Comparison of ENCODE assay signal across 13 mouse cellular contexts in genomic region chr8:127076511-127076910, GRCm38 (mm10). TPM values are rescaled to one million over a fixed set of nuclear protein-coding genes. Genes with fewer than 3 reads are reported as not detected.
A peak's percentile ranks its signal among the peaks of the same experiment; 100 is the strongest.
DNase-seq lines count a peak whose midpoint lies in the region; ATAC-seq lines count a peak whose summit lies in the region.
"Had no signal": no experiment of that assay in that cellular context is flagged by ENCODE, and none has a peak within 500 bp of the region (broad histone marks: within the 10 kb centered on the region; RNA-seq: fewer than 3 reads in every experiment).

No protein-coding gene starts in this region.

- peak overlapping the region; percentile 28 for H3K4me3 ChIP-seq in intestine, embryonic 15.5 days (replicated peaks)
- no peak overlapping the region for H3K4me3 ChIP-seq in forebrain, embryonic 12.5 days (replicated peaks)
- no peak overlapping the region for H3K4me3 ChIP-seq in limb, embryonic 10.5 days
- H3K4me3 ChIP-seq: erythroblast, embryonic 14.5 days; hindbrain, embryonic 13.5 days; limb, embryonic 15.5 days; myocyte had no signal

- DNase-seq in kidney, adult 18-20 months, result peak; percentile 81
- DNase-seq in large intestine, adult 2 months (ENCODE audit: low read depth, low spot score), result peak; percentile 67
- DNase-seq in lung, postnatal 10 days, result peak; percentile 51
- DNase-seq in limb, embryonic 10.5 days (ENCODE audit: low spot score), result no peak
- no peak for DNase-seq in layer of hippocampus, postnatal 36 days
- DNase-seq: cerebellum, postnatal 25 days; thymus, postnatal 14 days had no signal

- peak overlapping the region; percentile 80 for H3K27ac ChIP-seq in intestine, embryonic 15.5 days
- no peak overlapping the region for H3K27ac ChIP-seq in forebrain, embryonic 12.5 days
- H3K27ac ChIP-seq in limb, embryonic 10.5 days, result no peak overlapping the region
- H3K27ac ChIP-seq: hindbrain, embryonic 13.5 days; limb, embryonic 15.5 days had no signal

- ATAC-seq in intestine, embryonic 15.5 days, result peak; percentile 93
- no peak for ATAC-seq in forebrain, embryonic 12.5 days (ENCODE audit: low FRiP score)

- H3K9ac ChIP-seq in intestine, embryonic 15.5 days, result no peak overlapping the region
- H3K9ac ChIP-seq in forebrain, embryonic 12.5 days, result no peak overlapping the region
- H3K9ac ChIP-seq: hindbrain, embryonic 13.5 days; limb, embryonic 15.5 days had no signal

- H3K4me1 ChIP-seq in intestine, embryonic 15.5 days (replicated peaks), result peaks cover 54% of the 10 kb centered on the region
- peaks cover 42% of the 10 kb centered on the region for H3K4me1 ChIP-seq in forebrain, embryonic 12.5 days
- peaks cover 54% of the 10 kb centered on the region for H3K4me1 ChIP-seq in limb, embryonic 10.5 days

- peak overlapping the region; percentile 39 for H3K4me2 ChIP-seq in intestine, embryonic 15.5 days (replicated peaks)
- no peak overlapping the region for H3K4me2 ChIP-seq in forebrain, embryonic 12.5 days
- H3K4me2 ChIP-seq: hindbrain, embryonic 13.5 days; limb, embryonic 15.5 days had no signal

- H3K36me3 ChIP-seq in intestine, embryonic 15.5 days, result no peaks in the 10 kb centered on the region
- H3K36me3 ChIP-seq in forebrain, embryonic 12.5 days (replicated peaks), result no peaks in the 10 kb centered on the region
- no peaks in the 10 kb centered on the region for H3K36me3 ChIP-seq in limb, embryonic 10.5 days
- H3K36me3 ChIP-seq: hindbrain, embryonic 13.5 days; limb, embryonic 15.5 days had no signal

- 59% methylated on average over 7 of the region's 7 CpGs for WGBS in intestine, embryonic 15.5 days
- WGBS in large intestine, adult 2 months, result 35% methylated on average over 7 of the region's 7 CpGs
- 91% methylated on average over 7 of the region's 7 CpGs for WGBS in forebrain, embryonic 12.5 days
- WGBS in limb, embryonic 10.5 days, result 90% methylated on average over 7 of the region's 7 CpGs

- H3K27me3 ChIP-seq in intestine, embryonic 15.5 days (replicated peaks), result no peaks in the 10 kb centered on the region
- H3K27me3 ChIP-seq in forebrain, embryonic 12.5 days, result no peaks in the 10 kb centered on the region
- no peaks in the 10 kb centered on the region for H3K27me3 ChIP-seq in limb, embryonic 10.5 days (ENCODE audit: low read depth, poor library complexity, severe bottlenecking)
- H3K27me3 ChIP-seq: hindbrain, embryonic 13.5 days; limb, embryonic 15.5 days had no signal

- H3K9me3 ChIP-seq in intestine, embryonic 15.5 days, result no peaks in the 10 kb centered on the region
- no peaks in the 10 kb centered on the region for H3K9me3 ChIP-seq in forebrain, embryonic 12.5 days
- no peaks in the 10 kb centered on the region for H3K9me3 ChIP-seq in limb, embryonic 10.5 days (replicated peaks)
- H3K9me3 ChIP-seq: hindbrain, embryonic 13.5 days; limb, embryonic 15.5 days had no signal

RNA-seq across cellular contexts. Expression of gene Pard3, which starts 12.8 kb away (rescaled TPM):
- 24.5 and 25.9 TPM in 2 replicates for polyA plus RNA-seq in intestine, embryonic 15.5 days (2015; fragmentation: Nextera tagmentation; extraction: Ambion mirVana)
- polyA plus RNA-seq in large intestine, adult 2 months (2012; rRNA removed), result 19.0 and 41.9 TPM in 2 replicates
- 37.0 and 37.8 TPM in 2 replicates for polyA plus RNA-seq in forebrain, embryonic 12.5 days (2016; fragmentation: Nextera tagmentation; extraction: Ambion mirVana)
- 34.4 and 34.8 TPM in 2 replicates for polyA plus RNA-seq in limb, embryonic 10.5 days (2016; fragmentation: Nextera tagmentation; extraction: Ambion mirVana)
- total RNA-seq in layer of hippocampus, postnatal 36 days (2021), result 10 to 100 TPM; 19.7 to 32.0 TPM

Comparison
In these comparisons a context has a peak if more than half of its experiments do, and no peak if none do; other contexts are left out.
1. DNase-seq: peak in kidney, adult 18-20 months (single experiment), large intestine, adult 2 months (single experiment) and lung, postnatal 10 days (single experiment); none in limb, embryonic 10.5 days (single experiment) and layer of hippocampus, postnatal 36 days (0 of 2).